Mouse (Mus musculus) monocyte, adult 5-6 weeks (primary cell): Measurements from ENCODE around the gene Pgp. TPM values are rescaled to one million over a fixed set of nuclear protein-coding genes. Genes with fewer than 3 reads are reported as not detected.
"Not testable (repeated sequence)": the region's sequence is repeated elsewhere in the genome, so short reads cannot be mapped to it uniquely, and the experiment has no call there.

Source experiments
- ATAC-seq: fragments of 153-309, 156-312 bp; replicated peaks from 2 replicates; pipeline ENCODE4 v1.8.0; 2017; ENCODE audit warnings: mild to moderate bottlenecking; ENCODE audit not compliant: low TSS enrichment, insufficient number of reproducible peaks, severe bottlenecking, poor library complexity, low FRiP score
- total RNA-seq: library from RNA; stranded (forward); fragments of 200-1000, 200-491, 200-594 nt; gene quantifications from 3 replicates; pipeline ENCODE4 v1.2.3, GENCODE M21; 2017

Gene Pgp
- total RNA-seq, result 8.4 to 10.1 TPM (median 9.1 TPM) in 3 replicates

- peak; percentile 90 for ATAC-seq
Observed at GRCm38 (mm10) chr17:24469910-24470602, at the start of gene Pgp, which contains the start of gene E4f1. Gene Pgp, plus strand, starts transcription at chr17:24470392. Gene E4f1, minus strand, starts transcription at chr17:24470313.

GRCm38 (mm10) chr17:24423114-24423513, 47.1 kb upstream of the Pgp start:
- no peak for ATAC-seq

- ATAC-seq, result no peak
Observed at GRCm38 (mm10) chr17:24424489-24424888, 45.7 kb upstream of the Pgp start.

- ATAC-seq, result not testable (repeated sequence)
Observed at GRCm38 (mm10) chr17:24425326-24425725, 44.9 kb upstream of the Pgp start.

- ATAC-seq, result no peak
Observed at GRCm38 (mm10) chr17:24425905-24426304, 44.3 kb upstream of the Pgp start.

- ATAC-seq, result peak; percentile 98
Observed at GRCm38 (mm10) chr17:24426471-24427169, 43.6 kb upstream of the Pgp start, which contains the start of gene Eci1. Gene Eci1, plus strand, starts transcription at chr17:24426641.

GRCm38 (mm10) chr17:24427170-24427557, 43.0 kb upstream of the Pgp start:
- no peak for ATAC-seq

GRCm38 (mm10) chr17:24429201-24429983, 40.8 kb upstream of the Pgp start:
- no peak for ATAC-seq

- ATAC-seq, result peak; percentile 79
Observed at GRCm38 (mm10) chr17:24437016-24437415, 33.2 kb upstream of the Pgp start.

GRCm38 (mm10) chr17:24440377-24440776, 29.8 kb upstream of the Pgp start:
- no peak for ATAC-seq

GRCm38 (mm10) chr17:24441148-24441547, 29.0 kb upstream of the Pgp start:
- no peak for ATAC-seq

- no peak for ATAC-seq
Observed at GRCm38 (mm10) chr17:24442107-24442506, 28.1 kb upstream of the Pgp start.

GRCm38 (mm10) chr17:24442632-24443155, 27.5 kb upstream of the Pgp start, which contains the start of gene Dnase1l2:
Gene Dnase1l2, minus strand, starts transcription at chr17:24443105.
- ATAC-seq, result no peak

GRCm38 (mm10) chr17:24443409-24443808, 26.8 kb upstream of the Pgp start:
- no peak for ATAC-seq

- ATAC-seq, result no peak
Observed at GRCm38 (mm10) chr17:24446590-24446989, 23.6 kb upstream of the Pgp start.

GRCm38 (mm10) chr17:24449507-24449906, 20.7 kb upstream of the Pgp start:
- no peak for ATAC-seq

- no peak for ATAC-seq
Observed at GRCm38 (mm10) chr17:24451220-24451619, 19.0 kb upstream of the Pgp start.

GRCm38 (mm10) chr17:24453372-24453771, 16.8 kb upstream of the Pgp start:
- no peak for ATAC-seq

GRCm38 (mm10) chr17:24454218-24454755, 15.9 kb upstream of the Pgp start:
- no peak for ATAC-seq
